Mouse (Mus musculus) small intestine, adult 2 months (tissue): ENCODE data around the gene Sufu. TPM values are rescaled to one million over a fixed set of nuclear protein-coding genes. Genes with fewer than 3 reads are reported as not detected.
A peak's percentile ranks its signal among the peaks of the same experiment; 100 is the strongest.

Experiments
- H3K27ac ChIP-seq: fragments of 200-500 bp; 2 replicates; pipeline ENCODE4 v1.5.1; 2012; ENCODE audit warnings: low read depth, low read length, control low read depth, inconsistent platforms; ENCODE audit not compliant: insufficient read depth
- H3K27me3 ChIP-seq: fragments of 200-500 bp; 2 replicates; pipeline ENCODE4 v1.6.1; 2012; ENCODE audit warnings: mild to moderate bottlenecking, moderate library complexity, low read length, inconsistent platforms; ENCODE audit not compliant: control insufficient read depth, insufficient read depth
- H3K36me3 ChIP-seq: fragments of 200-500 bp; 2 replicates; pipeline ENCODE4 v1.6.1; 2012; ENCODE audit warnings: mild to moderate bottlenecking, low read length, control low read depth, inconsistent platforms; ENCODE audit not compliant: control insufficient read depth, insufficient read depth
- H3K4me1 ChIP-seq: fragments of 200-500 bp; 2 replicates; pipeline ENCODE4 v1.6.1; 2012; ENCODE audit warnings: low read length, inconsistent platforms, mixed read lengths; ENCODE audit not compliant: control insufficient read depth, insufficient read depth, insufficient read length
- H3K4me3 ChIP-seq: fragments of 200-500 bp; 2 replicates; pipeline ENCODE4 v1.5.1; 2012; ENCODE audit warnings: low read depth, mild to moderate bottlenecking, control low read depth, inconsistent platforms, low read length, moderate library complexity
- CTCF ChIP-seq: fragments of 200-500 bp; IDR thresholded peaks from 2 replicates; pipeline ENCODE4 v1.5.1; 2012; ENCODE audit warnings: low read depth, mild to moderate bottlenecking, control low read depth, inconsistent platforms, low read length, moderate library complexity, mixed read lengths; ENCODE audit not compliant: insufficient replicate concordance, insufficient read length; ENCODE audit errors: extremely low read depth
- POLR2A ChIP-seq: fragments of 200-500 bp; IDR thresholded peaks from 2 replicates; pipeline ENCODE4 v1.6.1; 2012; ENCODE audit warnings: low read depth, mild to moderate bottlenecking, control low read depth, inconsistent platforms, low read length, moderate library complexity
- WGBS: fragments of 180-500 bp; shearing (Covaris S2); methylation state at CpG from one replicate; pipeline ENCODE4 v1.1.7; 2018; 5-methylcytosine and 5-hydroxymethylcytosine counted together
- polyA plus RNA-seq: library from polyadenylated mRNA; depleted of rRNA; stranded (reverse); fragments of >200 nt; gene quantifications from 2 replicates; pipeline ENCODE4 v1.2.3, GENCODE M21; 2012; rRNA removed

The Sufu gene
- polyA plus RNA-seq, 1 experiment = 9.4 TPM

DNA sequence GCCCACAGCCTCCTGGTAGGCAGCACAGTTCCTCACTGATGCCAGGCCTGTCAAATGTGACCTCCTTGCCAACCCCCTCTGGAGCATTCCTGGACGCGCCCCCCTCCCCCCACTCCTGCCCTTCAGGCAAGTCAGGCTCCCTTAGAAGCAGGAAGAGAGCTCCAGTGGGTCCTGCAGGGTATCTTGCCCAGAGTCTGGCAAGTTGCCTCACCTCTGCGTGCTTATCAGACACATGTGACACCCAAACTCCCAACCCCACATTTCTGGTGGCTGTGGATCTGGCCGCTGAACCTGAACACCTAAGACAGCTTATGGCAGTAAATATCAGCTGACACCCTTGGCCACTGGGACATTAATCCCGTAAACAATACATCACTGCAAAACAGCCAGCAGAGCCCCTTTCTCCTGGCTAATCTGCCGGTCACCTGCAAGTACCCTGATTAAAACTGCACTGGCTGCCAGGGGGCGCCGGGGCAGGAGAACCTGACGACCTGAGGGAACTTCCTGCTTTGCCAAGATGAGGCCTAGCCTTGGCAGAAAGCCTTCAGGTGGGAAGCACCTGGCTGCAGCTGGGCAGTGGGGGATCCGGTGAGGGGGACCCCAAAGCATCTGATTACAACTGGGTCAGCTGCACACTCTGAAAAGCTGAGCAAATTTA is 135.5 kb downstream of the Sufu start:
- Histone ChIP-seq H3K27me3 (no peaks in the 10 kb centered on the region), H3K4me1 (peaks cover 36% of the 10 kb centered on the region), H3K36me3 (no peaks in the 10 kb centered on the region), H3K27ac (peak overlapping the region; percentile 35; the same call in 1 of the 2 replicates), H3K4me3 (no peak overlapping the region)
- 16% methylated on average over 10 of the region's 10 CpGs for WGBS
- TF ChIP-seq POLR2A (no peak), CTCF (peak; percentile 11; the same call in 1 of the 2 replicates)

DNA sequence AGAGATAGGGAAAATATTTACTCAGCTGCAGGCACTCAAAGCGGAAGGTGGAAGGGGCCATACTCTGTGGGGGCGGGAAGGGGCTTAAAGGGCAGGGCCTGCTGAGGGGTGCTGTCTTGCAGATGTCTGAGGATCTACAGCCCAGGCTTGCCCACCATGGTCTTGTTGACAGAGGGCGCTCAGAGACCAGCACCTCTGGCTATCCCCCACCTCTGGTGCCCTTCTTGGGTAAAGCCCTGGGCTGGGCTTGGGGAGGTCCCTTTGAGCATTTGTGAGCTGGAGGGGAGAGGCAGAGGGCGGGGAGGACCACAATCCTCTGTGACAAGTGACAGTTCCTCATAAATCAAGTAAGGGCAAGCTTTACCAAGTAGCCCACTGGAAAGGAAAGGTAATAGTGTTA is 136.4 kb downstream of the Sufu start:
- Histone ChIP-seq H3K27me3 (no peaks in the 10 kb centered on the region), H3K27ac (no peak overlapping the region), H3K36me3 (no peaks in the 10 kb centered on the region), H3K4me3 (no peak overlapping the region), H3K4me1 (peaks cover 35% of the 10 kb centered on the region)
- WGBS = 51% methylated on average over 4 of the region's 4 CpGs
- TF ChIP-seq POLR2A (no peak), CTCF (no peak)

GRCm38 (mm10) chr19:46533525-46533924 is 136.8 kb downstream of the Sufu start:
- 75% methylated on average over 5 of the region's 5 CpGs for WGBS
- TF ChIP-seq CTCF = no peak
- no peak for TF ChIP-seq POLR2A
- no peaks in the 10 kb centered on the region for H3K27me3 ChIP-seq
- H3K4me3 ChIP-seq = no peak overlapping the region
- no peaks in the 10 kb centered on the region for H3K36me3 ChIP-seq
- peaks cover 32% of the 10 kb centered on the region for H3K4me1 ChIP-seq
- no peak overlapping the region for H3K27ac ChIP-seq

- peaks cover 26% of the 10 kb centered on the region for H3K4me1 ChIP-seq
- no peak overlapping the region for H3K4me3 ChIP-seq
- no peaks in the 10 kb centered on the region for H3K36me3 ChIP-seq
- H3K27me3 ChIP-seq = no peaks in the 10 kb centered on the region
- 49% methylated on average over 6 of the region's 6 CpGs for WGBS
- TF ChIP-seq CTCF (no peak), POLR2A (peak; percentile 15; the same call in 1 of the 2 replicates)
- H3K27ac ChIP-seq = peak overlapping the region; percentile 84
These were observed 137.9 kb downstream of the Sufu start for GRCm38 (mm10) chr19:46534542-46535098.

DNA sequence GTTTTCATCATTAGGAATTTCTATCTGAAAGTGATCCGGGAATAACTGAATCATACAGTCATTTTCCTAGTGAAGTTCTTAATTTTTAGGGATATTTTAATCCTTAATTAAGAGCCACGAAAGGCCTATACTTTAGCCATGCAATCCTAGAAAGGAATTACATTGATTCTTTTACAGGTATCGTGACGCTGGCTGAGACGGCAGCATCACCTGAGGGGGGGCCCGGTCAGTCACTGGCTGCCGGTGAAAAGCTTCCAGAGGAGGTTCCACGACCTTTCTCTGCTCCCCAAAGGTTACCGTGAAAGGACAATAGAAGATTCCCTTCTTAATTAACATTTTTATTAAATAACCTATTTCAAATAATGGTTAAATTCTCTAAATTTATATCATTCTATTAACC is 140.7 kb downstream of the Sufu start:
- TF ChIP-seq CTCF (no peak), POLR2A (no peak)
- 97% methylated on average over 9 of the region's 9 CpGs for WGBS
- Histone ChIP-seq H3K27ac (no peak overlapping the region), H3K4me3 (no peak overlapping the region), H3K36me3 (no peaks in the 10 kb centered on the region), H3K27me3 (no peaks in the 10 kb centered on the region), H3K4me1 (peaks cover 21% of the 10 kb centered on the region)

DNA sequence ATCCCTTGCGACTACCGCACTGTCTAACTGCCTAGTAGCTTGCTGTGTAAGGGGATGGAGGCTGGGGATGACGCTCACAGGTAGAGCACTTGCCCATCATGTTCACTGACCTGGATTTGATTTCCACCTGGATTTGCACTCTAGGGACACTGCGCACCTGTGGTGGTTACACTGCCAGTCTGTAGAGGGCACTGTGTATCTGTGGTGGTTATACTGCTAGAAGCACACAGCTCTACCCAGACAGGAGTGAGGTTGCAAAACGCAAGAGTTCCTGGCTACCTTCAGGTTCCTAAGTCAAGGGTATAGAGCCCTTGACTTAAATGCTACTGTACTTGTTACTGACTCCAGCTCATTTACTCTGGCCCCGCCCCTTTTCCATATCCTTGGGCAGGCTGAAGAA is 141.5 kb downstream of the Sufu start:
- peaks cover 16% of the 10 kb centered on the region for H3K4me1 ChIP-seq
- 83% methylated on average over 6 of the region's 6 CpGs for WGBS
- no peak overlapping the region for H3K27ac ChIP-seq
- H3K36me3 ChIP-seq = no peaks in the 10 kb centered on the region
- no peaks in the 10 kb centered on the region for H3K27me3 ChIP-seq
- peak; percentile 26; the same call in 1 of the 2 replicates for TF ChIP-seq CTCF
- TF ChIP-seq POLR2A = no peak
- H3K4me3 ChIP-seq = no peak overlapping the region

Other genes starting within 250 kb of the Sufu start
- not detected in 2 replicates for gene Pitx3, start 248.6 kb upstream of the Sufu start, polyA plus RNA-seq
- gene Gbf1, start 244.4 kb upstream of the Sufu start, polyA plus RNA-seq = 77.6 and 146 TPM in 2 replicates
- 41.4 and 89.6 TPM in 2 replicates for gene Nfkb2, start 92.6 kb upstream of the Sufu start, polyA plus RNA-seq
- gene Psd, start 69.7 kb upstream of the Sufu start, polyA plus RNA-seq = 27.0 and 30.1 TPM in 2 replicates
- gene Fbxl15, start 68.7 kb upstream of the Sufu start, polyA plus RNA-seq = 37.4 and 60.4 TPM in 2 replicates
- 23.5 and 26.9 TPM in 2 replicates for gene Cuedc2, start 58.2 kb upstream of the Sufu start, polyA plus RNA-seq
- gene Mfsd13a, start 55.8 kb upstream of the Sufu start, polyA plus RNA-seq = 29.4 and 36.0 TPM in 2 replicates
- 0.56 and 3.4 TPM in 2 replicates for gene 2310034G01Rik, start 46.6 kb upstream of the Sufu start, polyA plus RNA-seq
- 37.7 and 78.0 TPM in 2 replicates for gene Actr1a, start 1.1 kb upstream of the Sufu start, polyA plus RNA-seq
- 42.3 and 54.8 TPM in 2 replicates for gene Trim8, start 104.8 kb downstream of the Sufu start, polyA plus RNA-seq
- 1.3 and 2.1 TPM in 2 replicates for gene Arl3, start 176.3 kb downstream of the Sufu start, polyA plus RNA-seq
- 1.3 and 1.6 TPM in 2 replicates for gene Sfxn2, start 176.5 kb downstream of the Sufu start, polyA plus RNA-seq
- gene Wbp1l, start 202.2 kb downstream of the Sufu start, polyA plus RNA-seq = 24.8 and 42.4 TPM in 2 replicates